Mouse (Mus musculus) retina, postnatal 7 days (tissue): Measurements from ENCODE around the gene Hist1h3a.
"Not testable (repeated sequence)": the region's sequence is repeated elsewhere in the genome, so short reads cannot be mapped to it uniquely, and the experiment has no call there.

Source experiments
- DNase-seq: peaks from one replicate; pipeline ENCODE4 v3.0.0-alpha.2; 2012; ENCODE audit warnings: low read depth, low spot score

Gene Hist1h3a

GRCm38 (mm10) chr13:23761871-23762821 is at the start of gene Hist1h3a:
TSS of gene Hist1h3a (minus strand) at chr13:23762386.
- DNase-seq: not testable (repeated sequence)

GRCm38 (mm10) chr13:23806422-23807052 is 44.4 kb upstream of the Hist1h3a start, which contains the start of gene Slc17a2:
TSS of gene Slc17a2 (plus strand) at chr13:23806993.
- DNase-seq: no peak

- DNase-seq: no peak
These were observed 42.3 kb upstream of the Hist1h3a start for GRCm38 (mm10) chr13:23804532-23804931.

DNA sequence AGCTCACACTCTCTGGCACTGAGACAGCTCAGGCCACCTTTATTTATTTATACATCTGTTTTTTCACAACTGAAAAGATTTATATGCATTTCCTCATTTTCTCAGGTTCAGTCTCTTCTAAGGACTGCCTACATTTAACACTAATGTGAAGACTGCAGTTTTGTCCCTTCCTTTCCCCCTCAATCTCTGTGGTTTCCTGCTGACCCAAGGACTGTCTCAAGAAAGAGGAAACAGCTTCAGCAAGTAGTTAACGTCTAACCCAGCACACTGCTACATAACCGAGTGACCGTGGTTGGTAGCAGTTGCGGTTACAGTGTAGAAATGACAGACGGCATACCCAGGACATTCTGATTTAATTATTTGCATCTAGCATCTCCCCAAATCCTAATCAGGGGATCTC is 37.2 kb upstream of the Hist1h3a start:
- no peak for DNase-seq

DNA sequence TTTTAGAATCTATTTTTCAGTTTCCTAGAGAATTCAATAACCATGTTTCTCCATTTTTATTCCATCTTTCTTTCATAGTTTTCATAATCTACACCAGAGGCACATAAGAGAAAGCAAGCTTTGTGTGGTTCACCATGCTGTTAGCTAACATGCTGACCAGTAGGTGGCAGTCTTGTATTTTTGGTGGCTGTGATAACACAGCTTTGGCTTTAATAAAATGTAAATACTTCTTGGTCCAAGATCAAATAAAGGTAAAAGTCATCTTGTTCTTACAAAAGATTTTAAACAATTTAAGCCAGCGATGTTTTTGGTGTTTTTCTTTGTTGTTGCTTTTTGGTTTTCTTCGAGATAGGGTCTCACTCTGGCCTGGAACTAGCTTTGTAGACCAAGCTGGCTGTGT is 30.3 kb upstream of the Hist1h3a start:
- peak; percentile 55 for DNase-seq

GRCm38 (mm10) chr13:23779025-23779424 is 16.8 kb upstream of the Hist1h3a start:
- DNase-seq: no peak

DNA sequence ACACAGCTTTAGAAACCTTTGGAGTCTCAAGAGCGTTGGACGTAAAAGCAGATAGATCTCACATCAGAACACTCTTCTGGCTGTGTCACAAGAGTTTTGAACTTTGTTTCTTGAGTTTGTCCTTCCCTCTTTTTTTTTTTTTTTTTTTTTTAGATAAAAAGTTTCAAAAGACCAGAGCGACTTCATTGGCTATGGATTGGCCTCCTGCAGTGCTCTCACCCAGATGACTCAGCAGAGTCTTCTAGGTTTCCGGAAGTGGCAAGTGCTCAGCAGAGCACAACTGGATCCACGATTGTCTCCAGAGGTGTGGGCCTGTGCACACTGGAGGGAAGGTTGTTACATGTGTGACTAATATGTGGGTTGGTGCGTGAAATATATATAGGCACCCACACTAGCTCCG is 16.2 kb upstream of the Hist1h3a start:
- no peak for DNase-seq

- DNase-seq: no peak
These were observed 10.6 kb upstream of the Hist1h3a start for GRCm38 (mm10) chr13:23772561-23773313.

DNA sequence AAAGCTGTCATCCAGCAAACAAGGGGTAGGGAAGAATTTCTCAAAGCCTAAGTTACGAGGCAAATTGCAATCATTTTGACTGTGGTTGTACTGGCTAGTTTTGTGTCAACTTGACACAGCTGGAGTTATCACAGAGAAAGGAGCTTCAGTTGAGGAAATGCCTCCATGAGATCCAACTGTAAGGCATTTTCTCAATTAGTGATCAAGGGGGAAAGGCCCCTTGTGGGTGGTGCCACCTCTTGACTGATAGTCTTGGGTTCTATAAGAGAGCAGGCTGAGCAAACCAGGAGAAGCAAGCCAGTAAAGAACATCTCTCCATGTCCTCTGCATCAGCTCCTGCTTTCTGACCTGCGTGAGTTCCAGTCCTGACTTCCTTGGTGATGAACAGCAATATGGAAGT is 7.4 kb upstream of the Hist1h3a start, which contains the start of gene Trim38:
Trim38 (plus strand) TSS at position 301 of the 400 bp plus-strand sequence.
- DNase-seq: not testable (repeated sequence)

DNA sequence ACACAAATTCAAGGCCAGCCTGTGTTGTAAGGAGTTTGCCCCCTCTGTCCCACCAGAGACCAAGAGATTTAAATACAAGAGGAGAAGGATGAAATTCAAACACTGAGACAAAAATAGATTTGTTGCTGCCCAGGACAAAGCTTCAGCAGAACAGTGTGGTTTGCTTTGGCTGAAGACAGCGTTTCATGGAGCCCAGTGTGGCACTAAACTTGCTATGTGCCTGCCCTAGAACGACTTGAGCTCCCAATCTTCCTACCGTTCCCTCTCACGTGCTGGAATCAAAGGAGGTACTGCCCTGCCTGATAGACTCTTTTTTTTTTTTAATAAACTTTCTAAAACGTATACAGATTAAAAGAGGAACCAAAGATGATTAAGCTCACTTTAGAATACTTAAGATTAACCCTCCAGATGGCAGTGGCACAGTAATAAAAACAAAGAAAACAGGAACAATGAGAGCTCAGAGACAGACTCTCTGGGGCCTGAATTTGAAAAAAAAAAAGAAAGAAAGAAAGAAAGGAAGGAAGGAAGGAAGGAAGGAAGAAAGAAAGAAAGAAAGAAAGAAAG is 6.7 kb upstream of the Hist1h3a start:
- DNase-seq: no peak

- DNase-seq: no peak
These were observed 4.6 kb upstream of the Hist1h3a start for GRCm38 (mm10) chr13:23766772-23767171.

DNA sequence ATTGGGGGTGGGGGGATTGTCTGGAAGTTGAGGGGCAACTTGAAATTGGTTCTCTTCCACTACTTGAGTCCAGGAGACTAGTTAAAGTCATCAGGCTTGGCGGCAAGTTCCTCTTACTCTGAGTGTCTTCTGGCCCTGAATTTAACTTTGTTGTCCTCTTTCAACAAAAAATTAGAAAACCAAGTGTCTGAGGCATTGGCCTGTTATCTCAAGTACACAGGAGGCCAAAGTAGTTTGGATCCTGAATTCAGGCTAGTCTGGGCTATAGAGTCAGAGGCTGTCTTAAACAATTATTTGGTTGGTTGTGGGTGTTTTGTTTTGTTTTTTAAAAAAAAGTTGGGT is 3.0 kb upstream of the Hist1h3a start:
- no peak for DNase-seq

DNA sequence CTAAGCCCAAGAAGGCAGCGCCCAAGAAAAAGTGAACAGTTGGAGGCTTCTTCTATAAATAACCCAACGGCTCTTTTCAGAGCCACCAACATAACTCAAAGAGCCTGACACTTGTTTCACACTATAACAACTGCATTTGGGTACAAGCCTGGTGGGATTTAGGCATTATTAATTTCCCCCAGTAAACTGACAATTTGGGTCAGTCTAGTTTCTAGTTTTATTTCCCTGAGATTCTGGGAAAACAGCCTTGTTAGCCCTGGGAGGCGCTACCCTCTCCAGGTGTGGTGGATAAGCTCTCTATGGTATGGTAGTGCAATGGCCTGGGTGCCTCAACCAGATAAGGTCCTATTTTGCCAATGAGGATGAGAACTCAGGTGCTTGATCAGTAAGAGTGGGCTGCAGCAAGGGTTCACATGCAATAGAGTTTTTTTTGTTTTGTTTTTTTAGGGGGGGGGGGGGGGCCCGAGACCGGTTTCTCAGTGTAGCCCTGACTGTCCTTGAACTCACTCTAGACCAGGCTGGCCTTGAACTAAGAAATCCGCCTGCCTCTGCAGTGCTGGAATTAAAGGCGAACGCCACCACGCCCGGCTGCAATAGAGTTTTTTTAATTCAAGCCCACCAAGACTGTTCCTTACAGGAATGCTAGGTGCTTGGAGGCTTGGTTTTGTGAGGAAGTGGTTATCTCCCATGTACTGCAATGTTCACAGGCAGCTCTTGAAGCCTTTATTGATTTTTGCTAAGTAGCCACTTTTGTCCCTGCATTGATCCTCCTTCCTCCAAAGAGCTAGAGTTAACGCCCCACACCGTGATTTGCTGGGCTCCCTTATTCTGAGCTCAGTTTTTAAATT is 2.4 kb upstream of the Hist1h3a start:
- DNase-seq: no peak

DNA sequence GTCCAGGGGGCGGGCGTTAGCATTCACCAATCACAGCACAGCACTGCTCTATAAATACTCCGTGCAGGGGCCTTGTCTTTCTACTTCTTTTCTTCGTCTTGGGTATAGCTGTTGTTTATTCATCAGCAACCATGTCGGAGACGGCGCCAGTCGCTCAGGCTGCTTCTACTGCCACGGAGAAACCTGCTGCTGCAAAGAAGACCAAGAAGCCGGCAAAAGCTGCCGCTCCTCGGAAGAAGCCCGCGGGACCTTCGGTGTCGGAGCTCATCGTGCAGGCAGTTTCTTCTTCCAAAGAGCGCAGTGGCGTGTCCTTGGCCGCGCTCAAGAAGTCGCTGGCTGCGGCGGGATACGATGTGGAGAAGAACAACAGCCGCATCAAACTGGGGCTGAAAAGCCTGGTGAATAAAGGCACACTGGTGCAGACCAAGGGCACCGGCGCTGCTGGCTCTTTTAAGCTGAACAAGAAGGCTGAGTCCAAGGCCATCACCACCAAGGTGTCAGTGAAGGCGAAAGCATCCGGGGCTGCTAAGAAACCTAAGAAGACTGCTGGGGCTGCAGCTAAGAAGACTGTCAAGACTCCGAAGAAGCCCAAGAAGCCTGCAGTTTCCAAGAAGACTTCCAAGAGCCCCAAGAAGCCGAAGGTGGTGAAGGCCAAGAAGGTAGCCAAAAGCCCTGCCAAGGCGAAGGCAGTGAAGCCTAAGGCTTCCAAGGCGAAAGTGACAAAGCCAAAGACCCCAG is 1.6 kb upstream of the Hist1h3a start, which contains the start of gene Hist1h1a:
Hist1h1a (plus strand) TSS at position 81 of the 738 bp plus-strand sequence.
- DNase-seq: peak; percentile 73

- DNase-seq: no peak
These were observed 1.0 kb upstream of the Hist1h3a start for GRCm38 (mm10) chr13:23763242-23763585.

DNA sequence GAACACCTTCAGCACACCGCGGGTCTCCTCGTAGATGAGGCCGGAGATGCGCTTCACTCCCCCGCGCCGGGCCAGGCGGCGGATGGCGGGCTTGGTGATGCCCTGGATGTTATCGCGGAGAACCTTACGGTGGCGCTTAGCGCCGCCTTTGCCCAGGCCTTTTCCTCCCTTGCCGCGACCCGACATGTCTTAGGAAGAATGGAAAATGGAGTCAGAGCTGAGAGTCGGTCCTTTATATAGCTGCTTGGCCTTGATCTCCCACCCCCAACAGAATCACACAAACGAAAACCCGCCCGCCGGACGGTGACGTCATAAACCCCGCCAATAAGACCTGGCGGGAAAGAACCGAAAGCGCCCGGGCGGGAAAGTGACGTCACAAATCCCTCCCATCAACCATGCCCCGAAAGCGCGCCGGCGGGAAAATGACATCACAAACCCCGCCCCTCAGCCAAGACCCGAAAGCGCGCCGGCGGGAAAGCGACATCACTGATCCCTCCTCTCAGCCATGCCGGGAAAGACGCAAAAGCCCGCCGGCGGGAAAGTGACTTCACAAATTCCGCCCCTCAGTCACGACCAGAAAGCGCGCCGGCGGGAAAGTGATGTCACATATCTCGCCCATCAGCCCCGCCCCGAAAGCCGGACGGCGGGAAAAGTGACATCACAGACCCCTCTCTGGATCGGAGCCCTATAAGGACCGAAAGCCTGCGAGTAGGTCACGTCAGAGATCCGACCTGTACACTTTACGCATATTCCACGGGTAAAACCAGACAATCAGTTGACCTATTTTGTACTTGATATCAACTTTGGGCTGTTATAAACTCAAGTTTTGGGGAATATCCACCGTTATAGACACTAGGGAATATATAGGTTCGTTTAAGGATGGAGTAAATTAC is 968 bp downstream of the Hist1h3a start, which contains the start of gene Hist1h4a:
Hist1h4a (minus strand) TSS at position 259 of the 893 bp plus-strand sequence.
- DNase-seq: peak; percentile 94

DNA sequence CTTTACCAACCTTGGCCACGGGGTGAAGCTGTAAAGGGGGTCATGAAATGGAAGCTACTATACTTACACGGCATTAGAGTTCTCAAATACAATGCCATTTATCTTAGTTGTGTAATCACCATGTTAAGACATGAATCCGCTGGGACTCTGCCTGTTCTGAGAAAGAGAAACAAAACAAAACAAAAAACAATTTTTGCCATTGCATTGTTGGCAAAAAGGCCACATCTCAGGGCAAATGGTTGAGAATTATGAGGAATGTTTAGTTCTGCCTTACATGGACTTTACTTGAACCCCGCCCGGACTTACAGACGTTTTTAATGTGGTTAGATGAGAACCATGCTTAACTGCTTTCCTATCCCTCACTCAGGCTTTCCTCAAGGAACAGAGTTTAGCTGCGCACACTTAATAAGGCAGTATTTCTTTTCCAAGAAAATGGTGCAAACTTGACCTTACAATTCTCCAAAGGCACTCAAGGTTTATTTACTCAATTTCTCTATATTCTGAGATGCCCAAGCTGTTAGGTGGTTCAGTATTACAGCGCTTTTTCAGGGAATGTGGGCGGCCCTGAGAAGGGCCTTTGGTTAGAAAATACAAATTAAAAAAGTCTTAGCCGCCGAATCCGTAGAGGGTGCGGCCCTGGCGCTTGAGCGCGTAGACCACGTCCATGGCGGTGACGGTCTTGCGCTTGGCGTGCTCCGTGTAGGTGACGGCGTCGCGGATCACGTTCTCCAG is 1.8 kb downstream of the Hist1h3a start:
- DNase-seq: no peak

GRCm38 (mm10) chr13:23759916-23760239 is 2.3 kb downstream of the Hist1h3a start:
- no peak for DNase-seq
